Comparison of ENCODE assay signal across 19 mouse cellular contexts in the genomic region with DNA sequence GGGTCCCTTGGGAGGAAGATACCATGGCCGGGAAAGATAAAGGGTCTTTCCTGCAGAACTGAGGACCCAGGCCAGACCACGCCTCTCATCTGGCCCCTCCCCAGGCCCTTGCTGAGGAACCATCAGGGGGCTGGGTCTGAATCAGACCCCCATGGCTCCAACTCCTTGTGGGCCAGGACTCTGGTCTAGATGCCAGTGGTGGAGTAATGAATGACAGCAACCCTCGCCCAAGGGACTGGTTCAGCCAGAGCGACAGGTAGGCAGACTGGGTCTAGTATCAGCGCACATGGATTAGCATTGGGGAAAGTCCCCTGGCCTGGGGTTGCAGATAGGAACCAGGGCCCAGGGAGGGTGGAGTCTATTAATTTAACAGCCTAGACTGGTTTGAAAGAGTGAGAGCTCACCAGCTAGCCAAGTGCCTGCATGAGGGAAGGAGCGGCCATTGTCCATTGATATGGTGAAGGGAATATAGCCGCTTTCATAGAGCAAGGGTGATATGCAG. TPM values are rescaled to one million over a fixed set of nuclear protein-coding genes. Genes with fewer than 3 reads are reported as not detected.
DNase-seq lines count a peak whose midpoint lies in the region; ATAC-seq and TF ChIP-seq lines count a peak whose summit lies in the region.
"Had no signal": no experiment of that assay in that cellular context is flagged by ENCODE, and none has a peak within 500 bp of the region (broad histone marks: within the 10 kb centered on the region; RNA-seq: fewer than 3 reads in every experiment).

No protein-coding gene starts in this region.

- intact Hi-C loops in left cerebral cortex, adult 2 months (cut with DNase I), result no loop called here

- peak; percentile 56 for ATAC-seq in CD4-positive, CD25-positive, alpha-beta regulatory T cell, adult 4 months
- no peak for ATAC-seq in forebrain, embryonic 15.5 days (replicated peaks)
- ATAC-seq: forebrain, postnatal 0 days; intestine, embryonic 16.5 days; lung, postnatal 0 days had no signal

- no peaks in the 10 kb centered on the region for H3K9me3 ChIP-seq in forebrain, embryonic 15.5 days
- H3K9me3 ChIP-seq: embryonic facial prominence, embryonic 10.5 days; G1E; liver, embryonic 15.5 days had no signal

- DNase-seq in kidney, postnatal 10 days, result peak; percentile 5
- DNase-seq in kidney, postnatal 14 days, result no peak
- peak; percentile 17 for DNase-seq in c-Kit-positive CD71-positive TER-119-positive erythroid progenitor cells, embryonic 14.5 days (ENCODE audit: low spot score)
- peak; percentile 3 to 7 for DNase-seq in cerebellum, postnatal 36 days
- no peak for DNase-seq in ovary, postnatal 10 days (ENCODE audit: low spot score)
- no peak for DNase-seq in left cerebral cortex, adult 2 months (ENCODE audit: extremely low spot score in 1 of 2, low spot score in 2 of 2)
- DNase-seq: B cell, adult 2 months; forebrain, postnatal 0 days; heart, adult 18-20 months; thymus, adult 2 months had no signal

- H3K9ac ChIP-seq in forebrain, embryonic 15.5 days (replicated peaks), result no peak overlapping the region
- H3K9ac ChIP-seq: forebrain, postnatal 0 days; liver, embryonic 15.5 days had no signal

- no peak overlapping the region for H3K4me2 ChIP-seq in forebrain, embryonic 15.5 days (replicated peaks)
- H3K4me2 ChIP-seq: liver, embryonic 15.5 days had no signal

- 87% methylated on average over 7 of the region's 7 CpGs for WGBS in forebrain, embryonic 15.5 days

- peaks cover 4% of the 10 kb centered on the region; the same call in 1 of the 2 replicates for H3K36me3 ChIP-seq in forebrain, embryonic 15.5 days

- H3K4me3 ChIP-seq in forebrain, embryonic 15.5 days, result no peak overlapping the region
- H3K4me3 ChIP-seq in left cerebral cortex, adult 2 months, result no peak overlapping the region
- H3K4me3 ChIP-seq: embryonic facial prominence, embryonic 10.5 days; erythroblast, embryonic 14.5 days; liver, embryonic 15.5 days had no signal

- TF ChIP-seq CTCF in left cerebral cortex, adult 2 months (IDR thresholded peaks at IDR 0.05), result no peak

- peaks cover 14% of the 10 kb centered on the region for H3K4me1 ChIP-seq in forebrain, embryonic 15.5 days

- no peak overlapping the region for H3K27ac ChIP-seq in forebrain, embryonic 15.5 days (replicated peaks)
- no peak overlapping the region for H3K27ac ChIP-seq in left cerebral cortex, adult 2 months
- H3K27ac ChIP-seq: embryonic facial prominence, embryonic 10.5 days; kidney, postnatal 0 days; liver, embryonic 15.5 days had no signal

- H3K27me3 ChIP-seq in forebrain, embryonic 15.5 days, result no peaks in the 10 kb centered on the region
- H3K27me3 ChIP-seq: liver, embryonic 15.5 days had no signal

RNA-seq across cellular contexts. Expression of a gene that starts 2.0 kb away (rescaled TPM):
- 10 to 100 TPM in 1 of 2 experiments, 1 to 10 TPM in 1; 9.2 to 19.4 TPM for polyA plus RNA-seq in CD4-positive, CD25-positive, alpha-beta regulatory T cell, adult 4 months (2017; shearing (Covaris generic))
- 1.0 and 1.4 TPM in 2 replicates for polyA plus RNA-seq in forebrain, embryonic 15.5 days (2015; fragmentation: Nextera tagmentation; extraction: Ambion mirVana)
- total RNA-seq in left cerebral cortex, adult 2 months (2021), result 1 to 10 TPM; 8.4 to 8.9 TPM

RNA-seq across cellular contexts. Expression of a gene that starts 52.6 kb away (rescaled TPM):
- under 1 TPM; 0.27 to 0.76 TPM for polyA plus RNA-seq in CD4-positive, CD25-positive, alpha-beta regulatory T cell, adult 4 months (2017; shearing (Covaris generic))
- 2.5 and 3.0 TPM in 2 replicates for polyA plus RNA-seq in forebrain, embryonic 15.5 days (2015; fragmentation: Nextera tagmentation; extraction: Ambion mirVana)
- 1 to 10 TPM; 2.7 to 3.8 TPM for total RNA-seq in left cerebral cortex, adult 2 months (2021)
- polyA plus RNA-seq: erythroblast, embryonic 14.5 days; G1E had no signal

Comparison
In these comparisons a context has a peak if more than half of its experiments do, and no peak if none do; other contexts are left out.
1. DNase-seq: peak in kidney, postnatal 10 days (single experiment), c-Kit-positive CD71-positive TER-119-positive erythroid progenitor cells, embryonic 14.5 days (single experiment) and cerebellum, postnatal 36 days (2 of 2); none in kidney, postnatal 14 days (single experiment), ovary, postnatal 10 days (single experiment) and left cerebral cortex, adult 2 months (0 of 2).